Mouse (Mus musculus) cerebellum, adult 2 months (tissue): ENCODE results near the gene Cir1. TPM values are rescaled to one million over a fixed set of nuclear protein-coding genes. Genes with fewer than 3 reads are reported as not detected.

Experiments used
- DNase-seq, 2 experiments: peaks; one replicate each; pipeline ENCODE4 v3.0.0; 2021
- H3K27ac ChIP-seq: fragments of 200-500 bp; 2 replicates; pipeline ENCODE4 v1.5.1; 2012; ENCODE audit warnings: low read length, control low read depth, inconsistent platforms; ENCODE audit not compliant: insufficient read depth
- H3K27me3 ChIP-seq: fragments of 200-500 bp; 2 replicates; pipeline ENCODE4 v1.6.1; 2012; ENCODE audit warnings: inconsistent platforms, mild to moderate bottlenecking, low read length, moderate library complexity; ENCODE audit not compliant: control insufficient read depth, insufficient read depth
- H3K4me1 ChIP-seq: fragments of 200-500 bp; 2 replicates; pipeline ENCODE4 v1.6.1; 2011; ENCODE audit warnings: low read length; ENCODE audit not compliant: control insufficient read depth, insufficient read depth
- H3K4me3 ChIP-seq: fragments of 200-500 bp; replicated peaks from 2 replicates; pipeline ENCODE3; 2011; ENCODE audit warnings: mild to moderate bottlenecking, low read depth, low read length, control low read depth; ENCODE audit not compliant: insufficient read depth
- CTCF ChIP-seq: fragments of 200-500 bp; IDR thresholded peaks from 2 replicates; pipeline ENCODE4 v1.5.1; 2011; ENCODE audit warnings: low read depth, mild to moderate bottlenecking, control low read depth, low read length, moderate library complexity, borderline replicate concordance; ENCODE audit not compliant: insufficient read depth
- POLR2A ChIP-seq: fragments of 200-500 bp; IDR thresholded peaks from 2 replicates; pipeline ENCODE4 v1.6.1; 2011; ENCODE audit warnings: low read length, control low read depth, borderline replicate concordance; ENCODE audit not compliant: insufficient read depth
- WGBS: fragments of 180-500 bp; shearing (Covaris S2); methylation state at CpG from one replicate; pipeline ENCODE4 v1.1.7; 2018; 5-methylcytosine and 5-hydroxymethylcytosine counted together
- polyA plus RNA-seq: library from polyadenylated mRNA; depleted of rRNA; stranded (reverse); fragments of >200 nt; gene quantifications from 2 replicates; pipeline ENCODE4 v1.2.3, GENCODE M21; 2012

The Cir1 gene
- polyA plus RNA-seq, 1 experiment, result 29.2 TPM

DNA sequence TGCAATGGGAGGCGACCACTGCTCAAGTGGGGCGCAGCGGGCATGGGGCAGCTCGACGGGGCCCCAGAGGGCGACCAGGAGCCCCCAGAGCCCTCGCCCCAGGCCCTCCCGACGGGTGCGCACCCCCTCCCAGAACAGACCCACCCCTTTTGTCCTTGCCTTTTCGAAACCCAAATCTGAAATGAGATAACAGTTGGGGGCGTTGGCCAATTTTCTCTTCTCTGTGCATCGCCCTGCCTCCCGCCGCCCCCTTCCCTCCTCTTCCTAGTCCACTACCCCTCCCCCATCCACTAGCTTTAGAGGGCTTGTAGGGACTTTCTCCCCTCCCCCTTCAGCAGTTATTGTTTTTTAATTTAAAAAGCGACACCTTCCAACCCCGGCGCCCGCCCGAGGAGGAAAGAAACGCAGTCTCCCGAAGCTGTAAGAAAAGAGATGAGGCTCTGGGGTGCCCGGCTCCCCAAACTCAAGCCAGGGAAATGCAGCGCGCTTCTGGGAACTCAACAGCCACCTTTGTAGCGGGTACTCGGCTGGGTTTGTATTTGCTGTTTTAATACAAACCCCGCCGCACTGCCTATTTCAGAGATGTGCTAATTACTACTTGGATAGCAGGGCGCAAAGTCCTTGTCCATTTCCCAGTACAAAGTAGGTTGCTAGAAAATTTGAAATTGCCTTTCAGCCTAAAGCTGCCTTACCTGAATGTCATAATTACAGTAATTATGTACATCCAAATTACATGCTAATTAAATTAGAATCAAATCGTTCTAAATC is 33.0 kb downstream of the Cir1 start:
- 4% methylated on average over 31 of the region's 31 CpGs for WGBS
- Histone ChIP-seq H3K27me3 (peaks cover 18% of the 10 kb centered on the region; the same call in 1 of the 2 replicates), H3K4me1 (no peaks in the 10 kb centered on the region), H3K27ac (no peak overlapping the region), H3K4me3 (no peak overlapping the region)
- DNase-seq, result no peak
- TF ChIP-seq CTCF (no peak), POLR2A (no peak)

DNA sequence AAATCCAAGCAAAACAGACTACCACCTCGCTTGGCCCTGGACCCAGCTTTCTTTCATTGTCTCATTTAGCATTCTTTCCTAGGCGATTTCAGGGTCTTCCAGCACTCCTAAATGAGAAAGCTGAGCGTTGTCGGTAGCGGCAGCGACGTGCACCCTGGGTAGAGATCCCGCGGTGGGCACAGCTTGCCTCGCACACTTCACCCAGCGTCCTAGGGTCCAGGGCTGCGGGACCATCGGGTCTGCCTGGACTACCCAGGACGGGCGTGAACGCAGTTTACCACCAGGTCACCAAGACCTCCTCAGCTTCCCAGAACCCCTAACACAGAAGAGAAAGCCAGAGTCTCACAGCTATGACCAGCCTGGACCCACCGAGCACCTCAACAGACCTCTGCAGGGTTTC is 33.6 kb downstream of the Cir1 start:
- H3K4me3 ChIP-seq, result no peak overlapping the region
- H3K4me1 ChIP-seq, result no peaks in the 10 kb centered on the region
- DNase-seq, result no peak
- no peak overlapping the region for H3K27ac ChIP-seq
- 3% methylated on average over 17 of the region's 17 CpGs for WGBS
- TF ChIP-seq POLR2A, result no peak
- no peak for TF ChIP-seq CTCF
- H3K27me3 ChIP-seq, result peaks cover 21% of the 10 kb centered on the region; the same call in 1 of the 2 replicates

DNA sequence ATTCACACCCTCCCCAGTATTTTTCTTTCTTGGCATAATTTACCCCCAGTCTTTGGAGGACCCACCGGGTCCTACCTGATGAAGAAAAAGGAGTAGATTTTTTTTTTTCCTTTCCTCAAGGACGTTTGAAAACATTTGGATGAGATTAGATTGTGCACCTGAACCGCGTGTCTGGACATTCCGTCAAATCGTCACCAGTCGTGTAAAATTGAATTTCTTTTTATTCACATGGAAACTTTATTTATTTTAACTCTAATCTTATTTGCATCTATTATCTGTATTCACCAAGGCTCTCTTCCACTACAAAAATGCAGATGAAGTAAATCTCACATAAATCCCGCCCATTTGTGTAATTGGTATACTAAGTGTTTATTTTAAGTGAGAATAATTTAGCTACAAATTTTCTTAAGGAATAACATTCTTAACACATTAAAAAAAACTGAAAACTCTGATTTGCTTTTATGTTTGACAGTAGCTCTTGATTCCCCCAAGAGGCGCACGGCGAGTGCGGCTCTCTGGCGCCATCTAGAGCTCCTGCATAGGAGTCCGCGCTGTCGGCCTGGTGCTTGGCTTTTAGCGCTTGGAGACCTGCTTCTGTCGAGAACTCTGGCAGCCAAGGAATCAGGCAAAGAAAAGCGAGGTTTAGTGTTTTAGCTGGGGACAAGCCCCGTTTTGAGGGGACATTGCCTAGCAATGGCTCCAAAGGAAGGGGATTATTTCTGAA is 34.2 kb downstream of the Cir1 start:
- WGBS, result 3% methylated on average over 20 of the region's 20 CpGs
- no peaks in the 10 kb centered on the region for H3K4me1 ChIP-seq
- peak; percentile 79 to 84 for DNase-seq
- peaks cover 25% of the 10 kb centered on the region; the same call in 1 of the 2 replicates for H3K27me3 ChIP-seq
- H3K4me3 ChIP-seq, result no peak overlapping the region
- H3K27ac ChIP-seq, result no peak overlapping the region
- TF ChIP-seq CTCF, result peak; percentile 92
- no peak for TF ChIP-seq POLR2A

DNA sequence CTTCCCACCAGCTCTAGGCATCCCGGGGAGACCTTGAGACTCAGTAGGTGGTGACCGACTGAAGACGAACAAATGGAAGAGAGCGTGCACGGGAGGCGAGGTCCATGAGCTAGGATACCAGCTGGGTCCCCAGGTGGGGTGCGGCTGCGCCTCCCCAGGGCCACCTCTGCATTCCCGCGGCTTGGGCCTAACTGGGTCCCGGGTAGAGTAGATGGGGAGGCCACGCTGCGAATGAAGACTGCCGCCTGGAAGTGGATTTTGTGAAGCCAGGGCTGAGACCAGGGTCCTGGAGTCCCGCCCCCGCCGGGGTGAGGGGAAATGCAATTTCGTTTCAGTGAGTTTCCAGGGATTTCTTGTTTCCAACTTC is 34.8 kb downstream of the Cir1 start:
- Histone ChIP-seq H3K4me3 (no peak overlapping the region), H3K4me1 (no peaks in the 10 kb centered on the region), H3K27me3 (peaks cover 29% of the 10 kb centered on the region; the same call in 1 of the 2 replicates), H3K27ac (no peak overlapping the region)
- TF ChIP-seq POLR2A (no peak), CTCF (no peak)
- DNase-seq, result peak in 1 of 2 experiments; percentile 49
- WGBS, result 4% methylated on average over 18 of the region's 18 CpGs

DNA sequence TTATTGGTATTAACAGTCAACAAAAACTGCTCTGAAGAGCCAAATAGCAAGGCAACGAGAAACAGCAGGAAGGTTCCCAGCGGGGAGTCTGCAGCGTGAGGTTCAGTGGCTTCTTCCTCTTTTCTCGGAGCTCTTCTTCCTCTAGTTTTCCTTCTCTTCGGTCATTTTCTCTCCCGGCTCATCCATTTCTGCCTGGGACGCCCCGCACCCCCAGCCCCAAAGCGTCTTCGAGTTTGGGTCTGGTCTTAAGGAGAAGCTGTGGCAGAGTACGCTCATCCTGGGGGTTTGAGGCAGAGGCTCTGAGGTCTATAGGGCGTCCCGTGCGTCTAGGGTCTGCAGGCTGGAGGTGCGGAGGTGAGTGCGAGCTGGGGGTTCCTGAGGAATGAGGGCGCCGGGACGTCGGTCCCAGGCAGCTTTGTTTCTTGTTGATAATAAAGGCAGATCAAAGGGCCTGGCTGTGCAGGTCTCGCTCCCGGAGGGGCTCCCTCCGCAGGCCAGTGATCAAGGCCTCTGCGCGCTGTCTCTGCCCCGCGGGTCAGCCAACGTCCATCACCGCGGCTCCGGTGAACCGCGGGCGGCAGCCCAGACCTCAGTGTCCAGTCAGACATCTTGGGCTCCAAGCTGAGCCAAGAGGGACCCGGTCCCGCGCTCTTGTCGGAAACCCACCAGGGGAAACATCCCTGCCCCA is 35.3 kb downstream of the Cir1 start:
- H3K4me3 ChIP-seq, result no peak overlapping the region
- TF ChIP-seq CTCF (no peak), POLR2A (no peak)
- no peak overlapping the region for H3K27ac ChIP-seq
- H3K4me1 ChIP-seq, result no peaks in the 10 kb centered on the region
- DNase-seq, result peak in 1 of 2 experiments; percentile 27
- 3% methylated on average over 38 of the region's 38 CpGs for WGBS
- peaks cover 31% of the 10 kb centered on the region; the same call in 1 of the 2 replicates for H3K27me3 ChIP-seq

DNA sequence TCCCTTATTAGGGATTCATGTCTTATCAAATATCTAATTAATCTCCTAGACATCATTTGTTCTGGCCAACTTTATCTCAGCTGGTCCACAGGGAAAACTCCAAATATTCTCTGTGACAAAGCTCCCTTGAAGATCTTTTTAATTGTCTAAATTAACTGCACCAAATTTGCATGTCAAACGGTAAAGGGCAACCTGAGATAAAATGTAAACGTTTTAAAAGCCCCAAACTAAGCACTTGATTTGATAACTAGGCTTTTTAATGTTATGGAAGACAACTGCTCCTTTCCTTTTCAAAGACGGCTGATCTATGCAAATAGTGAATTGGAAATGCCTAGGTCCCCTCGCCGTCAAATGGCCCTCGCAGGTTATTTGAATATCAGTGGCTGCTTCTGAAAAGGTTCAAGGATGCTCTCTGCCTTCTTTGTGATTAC is 36.3 kb downstream of the Cir1 start:
- no peak for TF ChIP-seq POLR2A
- TF ChIP-seq CTCF, result no peak
- peaks cover 34% of the 10 kb centered on the region; the same call in 1 of the 2 replicates for H3K27me3 ChIP-seq
- H3K4me3 ChIP-seq, result no peak overlapping the region
- DNase-seq, result no peak
- 3% methylated on average over 6 of the region's 6 CpGs for WGBS
- no peak overlapping the region for H3K27ac ChIP-seq
- no peaks in the 10 kb centered on the region for H3K4me1 ChIP-seq

DNA sequence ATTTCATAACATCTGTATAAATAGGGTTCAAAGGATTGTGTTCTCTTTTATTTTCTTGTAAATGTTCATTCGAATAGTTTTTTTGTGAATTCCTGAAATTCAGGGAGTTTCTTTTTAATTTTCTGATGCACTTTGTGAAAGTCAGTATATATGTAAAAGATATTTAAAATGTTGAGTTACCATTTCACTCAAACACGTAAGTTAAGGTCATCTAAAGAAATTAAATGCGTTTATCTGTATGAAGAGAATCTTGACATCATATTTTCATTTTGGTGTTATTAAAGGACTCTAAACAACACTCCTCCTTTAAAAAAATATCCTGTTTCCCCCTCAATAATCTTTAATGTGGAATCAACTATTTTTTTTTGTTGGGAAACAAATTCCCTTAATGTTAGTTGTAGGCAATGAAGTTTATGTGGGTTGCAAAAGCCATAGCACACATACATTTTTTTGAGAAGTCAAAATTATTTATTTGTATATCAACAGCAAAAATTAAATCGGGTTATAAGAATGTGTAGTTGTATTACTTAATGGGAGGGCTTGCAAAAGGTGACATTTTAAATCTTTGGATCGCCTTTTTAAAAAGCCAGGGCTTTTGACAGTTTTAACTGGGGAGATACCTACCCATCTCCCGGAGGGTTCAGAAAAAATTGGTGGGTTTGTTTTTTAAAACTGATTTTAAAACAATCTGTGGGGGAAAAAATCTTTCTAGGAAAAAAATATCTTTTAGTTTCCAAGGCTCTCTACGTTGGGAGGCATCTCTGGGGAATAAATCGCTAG is 37.0 kb downstream of the Cir1 start:
- peaks cover 32% of the 10 kb centered on the region; the same call in 1 of the 2 replicates for H3K27me3 ChIP-seq
- H3K4me3 ChIP-seq, result no peak overlapping the region
- 16% methylated on average over 8 of the region's 8 CpGs for WGBS
- TF ChIP-seq CTCF (no peak), POLR2A (no peak)
- no peak overlapping the region for H3K27ac ChIP-seq
- no peak for DNase-seq
- H3K4me1 ChIP-seq, result no peaks in the 10 kb centered on the region
